Mouse (Mus musculus) urinary bladder, postnatal 25 days (tissue): ENCODE measurements at regions not wholly inside any gene's neighbourhood (a gene's known extent, or its start where the extent isn't known, plus 50 kb on each side); places are given as distances from the start of the nearest gene placed in this dataset.
"Not testable (repeated sequence)": the region's sequence is repeated elsewhere in the genome, so short reads cannot be mapped to it uniquely, and the experiment has no call there.

Experiments
- DNase-seq: peaks from one replicate; pipeline ENCODE4 v3.0.0; 2022; ENCODE audit warnings: low spot score

DNA sequence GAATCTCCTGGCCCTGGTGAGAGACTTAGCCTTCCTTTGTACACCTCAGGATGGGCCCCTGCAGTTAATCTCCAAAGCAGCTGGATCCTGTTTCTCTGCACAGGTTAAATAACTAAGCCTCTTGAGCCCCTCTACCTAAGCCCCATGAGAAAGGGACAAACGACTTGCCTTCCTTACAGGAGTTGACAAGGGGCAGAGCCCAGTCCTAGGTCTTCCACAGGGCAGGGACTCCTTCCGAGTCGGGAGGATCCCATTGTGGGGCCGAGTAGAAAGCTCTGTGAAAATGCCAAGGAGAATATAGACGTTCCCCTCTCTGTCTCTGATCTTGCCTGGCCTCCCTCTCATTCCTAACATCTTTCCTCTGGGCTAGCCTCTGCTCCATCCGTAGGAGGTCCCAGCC lies 118.7 kb upstream of the Cpsf6 start:
- no peak for DNase-seq

DNA sequence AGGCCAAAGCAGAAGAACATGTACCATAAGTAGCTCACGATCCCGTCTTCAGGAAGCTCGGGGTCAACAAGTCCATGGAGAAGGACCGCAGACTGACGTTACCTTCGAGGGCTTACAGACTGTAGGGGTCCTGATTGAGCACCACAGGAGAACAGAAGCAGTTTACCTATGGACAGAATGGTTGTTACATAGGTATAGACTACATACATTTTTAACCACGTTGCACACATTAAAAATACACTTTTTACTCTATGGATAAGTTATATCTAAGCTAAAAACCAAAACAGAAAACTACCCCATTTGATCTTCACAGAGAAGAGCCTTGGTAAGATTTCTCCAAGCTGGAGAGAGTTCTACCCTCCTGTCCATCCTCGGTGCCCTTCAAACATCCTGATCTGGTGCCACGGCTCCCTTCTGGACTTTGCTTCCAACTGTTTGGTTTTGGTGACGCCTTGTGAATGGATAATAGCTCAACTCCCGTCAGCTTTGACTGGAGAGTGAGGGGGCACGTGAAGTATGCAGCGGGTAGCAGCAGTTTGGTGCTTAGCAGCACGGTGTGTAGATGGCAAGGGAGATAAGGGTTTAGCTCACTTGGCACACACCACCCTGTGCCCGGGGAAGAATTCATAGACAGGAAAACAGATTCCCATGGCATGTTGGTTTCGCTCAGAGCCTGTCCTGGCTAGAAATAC lies 117.9 kb upstream of the Cpsf6 start:
- no peak for DNase-seq

DNA sequence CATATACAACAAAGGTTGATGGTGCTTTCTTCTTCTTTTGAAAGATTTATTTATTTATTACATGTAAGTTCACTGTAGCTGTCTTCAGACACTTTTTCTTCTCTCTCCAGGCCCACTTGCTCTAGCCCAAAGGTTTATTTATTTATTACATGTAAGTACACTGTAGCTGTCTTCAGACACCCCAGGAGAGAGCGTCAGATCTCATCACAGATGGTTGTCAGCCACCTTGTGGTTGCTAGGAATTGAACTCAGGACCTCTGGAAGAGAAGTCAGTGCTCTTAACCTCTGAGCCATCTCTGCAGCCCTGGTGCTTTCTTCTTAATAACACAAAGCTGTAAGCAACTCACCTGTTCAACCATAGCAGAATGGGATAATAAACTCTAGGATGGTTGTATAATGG lies 117.3 kb upstream of the Cpsf6 start:
- DNase-seq, result not testable (repeated sequence)

DNA sequence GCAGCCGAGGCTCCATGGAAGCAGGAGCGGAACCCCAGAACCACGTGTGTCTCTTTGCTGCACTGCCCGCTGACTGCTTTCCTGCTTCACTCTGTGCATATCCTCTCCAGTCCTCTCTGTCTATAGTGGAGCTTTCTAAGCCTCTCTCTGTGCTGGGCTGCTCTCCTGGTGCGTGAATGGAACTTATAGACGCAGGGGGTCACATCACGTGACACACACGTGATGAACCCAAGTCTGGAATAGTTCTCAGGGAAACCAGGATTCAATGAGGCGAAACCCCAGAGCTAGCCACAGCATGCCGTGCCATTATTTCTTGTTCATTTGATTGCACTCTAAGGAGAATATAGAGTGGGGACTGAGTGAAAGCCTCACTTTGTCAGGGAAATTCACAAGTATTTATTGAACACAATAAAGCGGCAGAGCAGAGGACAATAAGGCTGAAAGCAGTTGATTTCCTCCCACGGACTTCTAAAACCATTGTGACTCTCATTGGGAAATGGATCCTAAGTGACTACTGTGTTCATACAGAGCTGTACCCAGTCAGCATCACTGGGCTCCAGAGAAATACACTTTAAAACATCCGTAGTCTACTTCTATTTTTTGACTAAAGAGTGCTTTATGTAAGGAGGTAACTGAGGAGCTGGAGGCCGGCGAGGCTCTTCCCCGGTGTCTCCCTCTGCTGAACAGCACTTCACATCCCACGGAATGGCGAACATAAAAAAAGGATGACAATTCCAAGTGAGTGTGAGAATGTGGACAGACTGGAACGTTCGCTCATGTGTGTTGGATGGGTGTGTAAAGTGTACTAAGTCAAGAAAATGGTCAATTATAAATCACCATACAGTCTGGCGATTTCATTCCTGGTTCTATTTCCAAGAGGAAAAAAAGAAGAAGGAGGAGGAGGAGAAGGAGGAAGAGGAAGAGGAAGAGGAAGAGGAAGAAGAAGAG lies 116.5 kb upstream of the Cpsf6 start:
- DNase-seq, result no peak

DNA sequence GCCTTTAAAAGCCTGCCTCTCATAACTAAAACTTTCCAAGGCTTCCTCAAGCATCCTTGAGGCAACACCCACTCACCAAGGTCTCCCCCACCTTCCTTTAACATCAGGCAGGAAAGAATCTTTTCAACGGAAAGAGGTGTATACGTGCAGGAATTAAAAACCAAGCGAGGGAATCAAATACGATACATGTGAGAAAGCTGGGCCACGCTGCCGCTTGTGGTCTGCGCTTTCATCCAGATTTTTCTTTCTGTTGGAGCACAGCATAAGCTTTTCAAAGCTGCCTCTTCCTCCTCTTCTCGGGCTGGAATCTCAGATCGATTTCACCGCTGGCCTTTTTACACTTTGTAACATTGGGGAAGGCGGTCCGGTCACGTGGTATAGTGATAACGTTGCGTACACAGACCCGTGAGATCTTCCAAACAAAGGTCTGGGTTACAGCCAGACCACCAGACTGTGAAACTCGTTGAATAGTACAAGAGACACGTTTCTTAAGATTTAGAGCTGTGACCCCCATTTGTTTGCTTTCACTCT lies 114.4 kb upstream of the Cpsf6 start:
- DNase-seq, result no peak

DNA sequence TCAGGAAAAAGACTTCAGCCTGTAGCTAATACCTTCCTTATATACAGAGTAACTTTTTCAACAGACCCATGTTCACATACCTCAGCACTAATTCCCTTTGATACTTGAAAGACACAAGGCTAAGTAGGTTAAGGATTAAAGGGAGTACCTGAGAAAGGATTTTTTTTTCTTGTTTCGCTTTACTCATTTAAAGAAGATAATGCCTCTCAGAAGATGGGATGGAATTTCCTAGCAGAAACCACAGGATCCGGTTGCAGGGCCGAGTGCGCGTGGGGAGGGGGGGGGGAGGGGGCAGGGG lies 114.0 kb upstream of the Cpsf6 start:
- DNase-seq, result no peak

DNA sequence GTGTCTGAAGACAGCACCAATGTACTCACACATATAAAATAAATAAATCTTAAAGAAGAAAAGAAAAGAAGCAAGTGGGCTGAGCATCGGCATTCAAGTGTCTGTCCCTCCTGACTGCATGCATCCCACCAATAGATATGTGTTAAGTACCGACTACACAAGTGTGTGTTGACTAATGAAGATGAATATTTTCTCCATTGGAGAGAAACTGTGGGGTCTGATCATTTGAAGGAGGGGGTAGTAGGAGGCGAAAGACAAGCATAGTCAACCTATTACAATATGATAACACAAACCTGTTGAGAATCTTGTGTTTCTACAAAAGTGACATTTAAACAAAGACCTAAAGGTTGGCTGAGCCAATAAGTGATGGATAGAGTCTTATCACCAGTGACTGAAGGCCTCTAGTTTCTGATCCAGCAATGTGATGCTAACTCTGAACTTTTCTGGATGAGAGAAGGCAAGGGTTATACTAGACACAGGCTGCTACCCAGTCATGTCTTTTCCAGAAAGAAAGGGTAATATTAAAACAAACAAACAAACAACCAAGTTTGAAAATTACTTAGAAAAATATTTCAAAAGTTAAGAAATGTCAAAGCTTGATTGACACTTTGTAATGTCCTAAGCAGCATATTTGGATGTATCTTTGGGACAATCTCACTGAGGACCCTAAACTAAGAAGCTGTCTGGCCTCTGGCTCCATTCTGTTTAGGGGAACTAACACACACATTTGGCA lies 113.4 kb upstream of the Cpsf6 start:
- DNase-seq, result no peak

DNA sequence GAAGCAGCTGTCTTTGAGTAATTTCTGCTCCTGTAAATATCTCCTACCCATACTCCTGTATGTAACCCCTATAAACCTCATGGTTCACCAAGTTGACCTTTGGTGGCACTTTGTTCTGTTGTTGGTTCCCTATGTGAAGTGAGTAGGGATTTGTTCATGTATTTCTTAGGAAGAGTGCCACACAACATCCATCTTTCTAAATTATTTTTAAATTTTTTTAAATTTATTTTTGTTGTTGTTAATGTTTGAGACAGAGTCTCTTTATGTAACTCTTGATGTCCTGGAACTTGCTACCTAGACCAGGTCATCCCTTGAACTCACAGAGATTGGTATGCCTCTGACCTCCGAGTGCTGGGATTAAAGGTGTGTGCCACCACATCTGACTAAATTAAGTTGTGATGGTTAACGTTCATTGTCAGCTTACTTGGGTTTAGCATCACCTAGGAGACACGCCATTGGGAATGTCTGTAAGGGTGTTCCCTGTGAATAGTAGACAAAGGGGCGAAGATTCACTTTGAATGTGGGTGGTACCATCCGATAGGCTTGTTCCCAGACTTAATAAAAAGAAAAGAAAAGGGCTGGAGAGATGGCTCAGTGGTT lies 112.7 kb upstream of the Cpsf6 start:
- no peak for DNase-seq

DNA sequence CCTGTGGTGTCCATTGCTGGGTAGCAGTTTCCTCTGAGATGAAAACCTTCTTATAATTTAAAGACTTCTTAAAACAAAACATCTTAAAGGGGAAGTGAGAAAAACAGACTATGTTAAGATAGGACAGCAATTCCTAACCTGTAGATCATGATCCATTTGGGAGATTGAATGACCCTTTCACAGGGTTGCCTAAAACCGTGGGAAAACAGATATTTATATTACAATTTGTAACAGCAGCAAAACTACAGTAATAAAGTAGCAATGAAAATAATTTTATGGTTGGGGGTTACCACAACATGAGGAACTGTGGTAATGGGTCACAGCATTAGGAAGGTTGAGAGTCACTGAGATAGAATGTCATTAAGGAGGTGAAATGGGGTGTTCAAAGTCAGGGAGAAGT lies 111.9 kb upstream of the Cpsf6 start:
- DNase-seq, result no peak

DNA sequence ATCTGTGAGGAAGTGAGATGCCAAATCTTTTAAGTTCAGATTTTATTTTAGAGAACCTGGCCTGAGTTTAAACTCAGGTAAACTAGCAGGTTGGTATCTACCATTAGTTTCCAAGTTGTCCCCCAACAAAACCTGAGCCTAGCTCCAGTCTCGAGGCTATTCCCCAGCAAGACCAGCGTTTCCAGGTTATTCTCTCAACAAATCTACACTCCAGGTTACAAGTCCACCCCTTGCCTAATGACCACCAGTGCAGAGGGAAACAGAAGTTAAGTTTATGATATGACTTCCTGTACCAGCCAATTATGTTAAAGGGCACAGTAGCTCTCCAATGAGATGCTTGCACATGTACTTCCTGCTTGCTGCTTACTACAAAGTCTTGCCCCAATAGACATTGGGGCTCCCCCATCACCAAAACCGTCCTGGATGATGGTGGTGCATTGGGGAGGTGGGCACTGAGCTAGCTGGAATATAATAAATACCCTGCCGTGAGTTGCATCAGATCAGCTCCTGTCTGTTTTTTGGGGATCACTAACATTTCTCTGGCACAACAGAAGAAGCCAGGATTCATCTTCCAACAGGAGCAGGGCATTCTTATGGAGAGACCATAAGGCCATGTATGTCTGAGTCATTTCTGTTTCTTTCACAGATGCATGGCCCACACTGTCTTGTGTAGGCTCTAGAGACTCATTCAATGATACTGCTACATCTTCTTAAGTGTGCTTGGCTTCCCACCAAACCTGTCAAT lies 111.2 kb upstream of the Cpsf6 start:
- no peak for DNase-seq

DNA sequence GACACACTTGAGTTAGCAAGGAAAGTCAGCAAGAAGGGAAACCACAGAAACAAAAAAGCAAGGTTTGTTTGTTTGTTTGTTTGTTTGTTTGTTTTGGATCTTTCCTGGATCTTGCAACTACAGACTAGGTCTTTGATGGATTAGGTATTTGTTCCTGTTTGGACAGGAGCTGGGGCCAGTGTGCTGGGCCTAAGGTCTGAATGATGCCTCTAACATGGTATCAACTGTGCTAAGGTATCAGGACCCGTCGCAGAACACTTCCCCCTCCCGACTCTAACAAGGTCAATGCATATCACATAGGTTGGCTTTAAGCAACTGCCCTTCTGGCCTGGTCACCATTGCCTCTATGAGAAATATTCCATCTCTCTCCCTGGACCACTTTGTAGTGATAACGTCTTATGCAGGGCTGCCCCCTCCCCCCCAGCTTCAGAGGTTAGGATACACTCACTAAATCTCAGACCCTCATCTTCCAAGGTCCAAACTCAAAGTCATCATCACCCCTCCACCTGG lies 103.3 kb upstream of the Cpsf6 start:
- no peak for DNase-seq

DNA sequence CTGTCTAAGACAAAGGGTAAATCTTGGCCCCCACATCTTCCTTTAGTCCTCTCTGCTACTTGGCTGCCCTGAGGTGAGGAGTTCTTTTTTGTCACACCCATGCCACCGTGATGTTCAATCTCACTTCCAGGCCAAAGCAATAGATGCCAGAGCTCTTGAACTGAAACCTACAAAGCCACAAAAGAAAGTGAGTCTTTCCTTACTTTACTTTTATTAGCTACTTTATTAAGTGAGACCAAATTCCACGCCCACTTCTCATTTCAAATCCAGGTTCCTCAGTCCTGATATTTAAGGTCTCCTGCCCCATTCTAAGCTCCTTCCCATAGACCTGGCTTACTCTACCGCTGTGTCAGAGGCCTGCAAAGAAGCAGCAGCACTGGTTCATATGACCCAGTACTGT lies 102.5 kb upstream of the Cpsf6 start:
- no peak for DNase-seq

DNA sequence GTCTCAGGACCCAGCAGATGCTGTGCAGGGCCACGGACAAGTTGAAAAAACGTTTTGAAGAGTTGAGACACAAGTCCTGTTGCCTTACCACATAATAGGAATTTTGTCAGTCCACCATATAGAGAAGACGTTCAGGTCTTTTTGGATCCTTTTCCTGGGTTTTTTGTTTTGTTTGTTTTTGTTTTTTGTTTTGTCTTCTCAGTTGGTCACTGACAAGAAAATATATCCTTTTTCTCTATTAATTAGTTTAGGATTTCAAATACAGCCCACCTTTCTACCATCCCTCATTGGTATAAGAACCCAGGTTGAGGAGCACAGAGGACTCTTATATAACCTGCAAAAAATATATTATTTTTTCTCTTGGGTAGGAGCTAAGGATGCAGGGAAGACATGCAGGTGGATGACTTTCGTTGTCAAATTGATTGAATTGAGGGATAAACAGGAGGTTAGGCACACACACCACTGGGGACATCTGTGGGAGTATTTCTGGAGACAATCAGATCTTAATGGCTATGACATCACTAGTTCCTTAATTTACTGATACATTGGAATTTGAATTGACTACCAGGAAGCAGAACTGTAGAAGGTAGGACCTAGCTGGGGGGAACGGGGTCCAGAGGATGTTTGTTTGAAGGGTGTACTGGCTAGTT lies 101.7 kb upstream of the Cpsf6 start:
- no peak for DNase-seq

DNA sequence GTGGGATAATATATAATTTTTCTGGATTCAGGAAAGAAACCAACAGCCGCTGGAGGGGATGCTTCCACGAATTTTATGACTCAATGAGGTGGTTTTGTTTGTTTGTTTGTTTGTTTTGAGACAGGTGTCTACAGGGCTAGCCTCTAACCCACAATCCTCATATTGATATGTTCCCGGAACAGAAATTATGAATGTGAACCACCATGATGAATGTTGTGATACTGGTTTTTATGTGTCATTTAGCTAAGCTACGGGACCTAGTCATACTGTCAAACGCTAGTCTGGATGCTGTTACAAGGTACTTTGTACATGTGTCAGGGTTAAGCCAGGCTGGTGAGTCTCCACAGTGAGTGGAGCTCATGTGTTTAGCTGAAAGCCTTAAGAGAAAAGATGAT lies 100.6 kb upstream of the Cpsf6 start:
- no peak for DNase-seq

DNA sequence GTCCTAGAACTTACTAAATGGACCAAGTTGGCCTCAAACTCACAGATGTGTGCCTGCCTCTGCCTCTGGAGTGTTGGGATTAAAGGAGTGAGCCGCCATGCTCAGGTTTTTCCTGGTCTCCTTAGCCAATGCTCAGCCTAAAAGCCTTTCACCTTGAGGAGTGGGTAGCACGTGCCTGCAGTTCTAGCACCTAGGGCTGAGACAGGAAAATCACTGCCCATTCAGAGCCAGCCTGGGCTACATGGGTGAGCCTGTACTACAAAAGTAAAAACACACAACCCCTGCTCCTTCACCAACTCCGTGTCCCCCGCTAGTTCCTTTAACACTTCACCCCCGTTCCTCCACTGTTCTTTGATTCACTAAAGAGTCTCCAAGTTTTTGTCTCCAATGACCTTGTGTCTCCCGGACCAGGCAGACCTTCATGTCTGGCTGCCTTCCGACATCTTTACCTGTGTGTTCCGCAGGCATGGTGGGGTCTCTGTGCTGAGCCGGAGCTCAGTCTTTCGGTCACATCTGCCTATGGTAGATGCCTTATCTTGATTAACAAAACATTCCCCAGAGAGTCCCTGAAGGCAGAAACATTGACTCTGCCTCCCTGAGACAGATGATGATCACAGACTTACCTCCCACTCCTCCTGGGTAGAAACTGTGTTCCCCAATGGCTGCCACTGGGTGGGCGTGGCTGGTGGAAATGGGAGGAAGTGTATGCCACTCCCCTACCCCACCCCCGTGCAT lies 100.1 kb upstream of the Cpsf6 start:
- no peak for DNase-seq

DNA sequence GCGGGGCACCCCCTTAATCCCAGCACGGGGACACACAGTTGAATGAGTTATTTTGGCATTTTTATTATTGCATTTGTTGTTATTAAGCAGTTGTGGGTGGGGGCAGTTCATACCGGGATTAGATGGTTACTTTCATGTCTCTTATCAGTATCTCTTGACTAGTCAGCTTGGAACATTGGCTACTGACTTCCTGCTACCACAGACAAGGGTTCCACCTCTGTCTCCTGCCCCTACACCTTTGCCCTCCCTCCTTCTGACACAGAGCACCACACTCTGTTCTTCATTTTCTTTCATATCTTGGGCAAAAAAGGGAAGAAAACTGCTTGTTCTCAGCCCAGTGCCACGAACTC lies 99.1 kb upstream of the Cpsf6 start:
- DNase-seq, result no peak

DNA sequence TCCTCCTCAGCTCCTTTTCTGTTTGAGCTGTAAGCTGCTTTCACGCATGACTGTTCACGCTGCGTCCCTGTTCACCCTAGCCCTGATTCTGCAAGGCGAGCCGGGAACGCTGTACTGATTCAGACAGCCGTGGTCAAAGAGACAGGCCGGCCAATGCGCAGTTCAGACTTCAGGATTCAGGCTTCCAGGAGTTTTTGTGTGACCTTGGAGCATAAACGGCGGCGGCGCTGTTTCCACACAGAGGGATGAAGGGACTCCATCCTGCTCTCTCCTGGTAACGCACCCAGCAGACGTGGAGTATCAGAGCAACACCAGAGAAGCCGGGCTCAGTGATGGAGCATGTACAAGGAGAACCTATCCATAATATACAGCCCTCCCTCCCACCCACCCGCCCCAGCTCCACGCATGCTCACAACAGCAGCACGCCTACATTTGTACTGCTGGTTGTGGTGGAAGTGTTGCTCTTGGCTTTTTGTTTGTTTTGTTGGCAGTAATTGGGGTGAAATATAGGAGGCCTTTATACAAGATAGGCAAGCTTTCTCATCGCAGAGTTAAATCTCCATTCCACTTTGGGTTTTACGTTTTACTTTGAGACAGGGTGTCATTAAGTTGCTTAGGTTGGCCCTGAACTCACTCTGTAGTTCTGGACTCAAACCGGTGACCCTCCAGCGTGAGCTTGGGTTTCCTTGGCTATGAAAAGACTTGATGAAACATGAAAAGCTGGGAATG lies 98.6 kb upstream of the Cpsf6 start:
- DNase-seq, result no peak

DNA sequence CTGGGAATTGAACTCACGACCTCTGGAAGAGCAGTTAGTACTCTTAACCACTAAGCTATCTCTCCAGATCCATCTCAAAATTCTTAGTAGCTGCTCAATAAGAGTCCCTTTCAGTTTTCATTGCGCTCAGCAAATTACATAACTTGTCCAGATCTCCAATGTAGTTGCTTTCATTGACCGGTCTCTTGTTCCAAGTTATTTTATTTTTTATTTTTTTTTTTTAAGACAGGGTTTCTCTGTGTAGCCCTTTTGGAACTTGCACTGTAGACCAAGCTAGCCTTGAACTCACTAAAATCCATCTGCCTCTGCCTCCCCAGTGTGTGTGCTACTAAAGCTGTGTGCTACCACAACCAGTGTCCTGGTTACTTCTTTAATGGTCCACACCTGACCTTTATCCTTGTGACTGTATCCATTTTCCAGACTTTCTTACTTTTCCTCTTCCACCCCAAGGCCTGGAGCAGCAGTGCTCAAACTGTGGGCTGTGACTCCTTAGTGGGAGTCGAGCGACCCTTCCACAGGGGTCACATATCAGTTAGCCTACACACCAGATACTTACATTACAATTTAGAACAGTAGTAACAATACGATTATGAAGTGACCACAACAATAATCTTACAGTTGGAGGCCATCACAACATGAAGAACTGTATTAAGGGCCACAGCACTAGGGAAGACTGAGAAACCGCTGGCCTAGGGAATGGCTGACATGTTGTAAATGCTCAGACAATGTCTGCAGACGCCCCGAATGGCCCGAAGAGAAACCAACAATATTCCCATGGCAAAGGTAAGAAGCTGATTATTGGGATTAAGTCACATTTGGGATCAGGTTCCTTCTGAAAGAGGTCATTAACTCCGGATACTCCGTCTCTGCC lies 97.8 kb upstream of the Cpsf6 start:
- DNase-seq, result no peak
